Mouse (Mus musculus): ENCODE data around the gene Themis3.

Themis3 gene

DNA sequence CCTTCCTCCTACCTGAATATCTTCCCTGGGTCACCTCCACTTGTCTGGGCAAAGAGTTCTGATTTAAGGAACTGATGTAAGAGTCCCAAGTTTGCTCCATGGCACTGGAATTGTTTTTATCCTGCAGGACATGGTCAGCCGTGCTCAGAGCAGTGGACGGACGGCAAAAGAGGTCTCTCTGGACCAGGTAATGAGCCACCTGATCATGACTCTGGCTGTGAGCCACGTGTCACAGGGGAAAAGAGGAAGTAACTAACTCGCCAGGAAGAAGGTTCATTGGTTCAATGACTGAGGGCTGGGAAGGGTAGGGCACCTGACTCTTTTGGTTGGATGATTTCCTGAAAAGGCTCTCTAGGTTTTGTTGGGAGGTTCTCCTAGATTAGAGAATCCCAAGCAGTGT is at the start of gene Themis3:
Gene Themis3 (minus strand): TSS at position 187 of the 400 bp plus-strand sequence.
- DNase-seq (ENCODE audit: low spot score): no peak

DNA sequence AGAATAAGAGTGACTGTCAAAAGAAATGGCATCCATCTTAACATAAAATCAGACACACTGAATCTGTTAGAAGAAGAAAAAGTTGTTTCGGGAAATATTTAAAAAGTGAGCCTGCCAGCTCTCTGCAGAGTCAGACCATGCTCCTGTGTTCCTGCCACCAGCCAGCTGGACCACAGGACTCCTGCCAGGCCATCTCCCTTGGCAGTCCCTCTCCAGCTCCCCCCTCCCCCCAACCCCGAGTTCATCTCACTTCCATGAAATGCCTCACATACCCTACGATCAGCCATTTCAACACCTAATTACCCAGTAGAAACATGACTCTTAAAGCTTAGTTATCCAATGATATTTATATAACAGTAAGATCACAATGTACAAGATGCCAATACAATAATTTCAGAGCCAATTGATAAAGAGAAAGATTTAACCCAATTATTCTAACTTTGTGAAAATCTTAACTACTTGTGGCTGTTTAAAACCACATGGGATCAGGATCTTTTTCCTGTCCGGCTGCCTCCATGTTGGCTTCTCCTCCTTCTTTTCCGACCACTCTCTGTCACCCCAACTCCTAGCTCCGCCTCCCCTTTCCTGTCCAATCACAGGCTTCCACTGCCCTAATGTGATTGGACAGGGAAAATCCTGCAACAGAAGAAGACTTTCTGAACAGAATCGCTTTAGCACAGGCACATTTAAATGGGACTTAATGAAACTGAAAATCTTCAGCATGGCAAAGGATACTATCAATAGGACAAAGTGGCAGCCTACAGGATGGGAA is 43.7 kb upstream of the Themis3 start:
- no peak for DNase-seq (ENCODE audit: low spot score)

DNA sequence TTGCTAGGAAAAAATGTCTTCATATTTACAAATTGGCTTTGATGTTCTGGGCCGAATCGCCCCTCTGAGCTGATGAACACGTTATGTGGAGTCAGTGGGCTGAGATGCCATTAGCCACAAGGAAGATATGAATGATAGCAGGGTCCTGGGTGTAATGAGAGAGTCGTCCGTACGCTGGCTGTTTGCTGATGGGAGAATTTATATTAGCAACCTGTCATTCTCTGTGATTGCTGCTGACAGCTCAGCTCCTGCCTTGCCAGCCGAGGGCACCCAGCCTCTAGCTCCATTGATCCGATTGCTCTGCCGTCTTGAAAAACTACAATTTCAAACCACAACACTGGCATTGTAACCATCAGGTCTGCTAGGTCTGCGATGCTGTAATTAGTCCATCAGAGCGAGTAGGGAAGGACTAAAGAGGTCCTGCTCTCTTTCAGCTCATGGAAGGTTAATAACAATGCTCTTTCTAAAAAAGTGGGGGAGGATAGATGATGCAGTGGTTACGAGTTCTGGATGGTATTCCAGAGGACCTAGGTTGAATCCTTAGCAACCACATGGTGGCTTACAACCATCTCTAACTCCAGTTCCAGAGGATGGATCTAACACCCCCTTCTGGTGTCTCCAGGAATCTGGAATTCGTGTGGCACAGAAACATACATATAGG is 25.7 kb upstream of the Themis3 start:
- no peak for DNase-seq (ENCODE audit: low spot score)

DNA sequence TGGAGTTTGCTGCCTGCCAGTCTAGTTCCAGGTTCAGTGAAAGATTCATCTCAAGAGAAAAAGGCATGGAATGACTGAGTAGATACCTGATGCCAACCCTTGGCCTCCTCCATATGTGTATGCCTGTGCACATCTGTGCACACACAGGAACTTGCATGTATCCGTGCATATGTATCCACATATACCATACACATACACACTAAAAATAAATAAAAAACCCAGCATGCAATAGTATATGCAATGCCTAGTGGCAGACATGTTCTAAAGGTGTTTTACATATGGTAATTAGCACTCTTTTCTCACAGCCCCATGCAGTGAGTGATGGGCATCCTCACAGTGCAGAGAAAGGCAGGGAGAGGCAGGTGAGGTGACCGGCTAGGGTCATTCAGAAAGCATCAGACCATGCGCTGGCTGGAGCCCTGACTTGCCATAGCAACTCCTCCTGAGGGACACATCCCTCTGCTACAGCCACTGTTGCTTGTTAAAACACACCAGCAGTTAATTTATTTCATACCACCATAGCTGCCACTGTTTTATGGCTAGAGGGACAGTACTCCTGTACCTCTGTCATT is 24.9 kb upstream of the Themis3 start:
- DNase-seq (ENCODE audit: low spot score): no peak

DNA sequence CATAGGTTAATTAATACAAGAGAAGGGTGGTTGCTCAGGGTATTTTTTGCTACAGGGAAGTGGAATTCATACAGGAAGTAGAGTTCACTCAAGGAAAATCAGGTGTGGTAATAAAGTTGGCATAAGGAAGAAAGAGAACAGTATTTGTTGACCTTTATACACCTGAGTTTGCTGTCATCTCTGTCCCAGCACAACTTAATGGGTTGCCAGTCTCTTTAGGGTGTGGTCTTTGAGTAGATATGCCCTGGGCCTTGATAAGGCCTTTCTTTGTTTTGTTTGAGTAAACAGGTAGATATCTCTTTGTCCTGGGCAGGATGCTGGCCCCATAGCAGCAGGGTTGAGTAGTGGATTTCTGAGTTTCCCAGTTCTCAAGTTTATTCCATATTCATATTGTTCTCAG is 15.6 kb upstream of the Themis3 start:
- DNase-seq (ENCODE audit: low spot score): no peak

DNA sequence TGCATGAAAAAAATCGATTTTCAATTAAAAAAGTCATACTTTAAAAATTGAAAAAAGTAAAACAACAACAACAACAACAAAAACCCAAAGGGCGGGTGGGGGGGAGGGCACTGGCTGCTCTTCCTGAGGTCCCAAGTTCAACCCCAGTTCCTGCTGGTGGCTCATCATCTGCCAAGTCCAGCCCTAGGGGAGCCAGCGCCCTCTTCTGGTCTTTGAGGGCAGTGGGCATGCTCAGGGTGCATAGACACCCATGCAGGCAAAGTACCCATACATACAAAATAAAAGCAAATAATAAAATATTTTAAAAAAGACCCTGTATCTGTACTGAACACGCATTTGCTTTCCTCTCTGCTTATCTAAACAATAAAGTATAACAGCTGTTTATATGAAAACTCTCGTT is 10.5 kb upstream of the Themis3 start:
- DNase-seq (ENCODE audit: low spot score): no peak

DNA sequence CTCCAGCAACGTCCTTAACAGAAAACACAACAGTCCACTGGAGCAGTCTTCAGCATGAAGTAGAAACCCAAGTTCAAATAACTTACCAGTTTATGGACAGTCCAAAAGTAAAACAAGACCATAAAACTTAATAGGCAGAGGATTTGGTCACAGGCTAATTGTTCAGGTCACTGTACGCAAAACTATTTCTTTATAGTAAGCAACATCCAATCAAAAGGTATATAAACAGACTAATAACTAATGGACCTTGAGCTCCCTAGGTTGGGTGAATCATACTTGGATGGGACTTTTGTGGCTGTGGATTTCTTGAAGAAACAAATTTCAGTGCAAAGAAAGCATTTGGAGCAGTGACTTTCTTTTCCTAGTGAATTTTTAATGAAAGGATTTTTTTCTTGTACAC is 6.8 kb upstream of the Themis3 start:
- no peak for DNase-seq (ENCODE audit: low spot score)

DNA sequence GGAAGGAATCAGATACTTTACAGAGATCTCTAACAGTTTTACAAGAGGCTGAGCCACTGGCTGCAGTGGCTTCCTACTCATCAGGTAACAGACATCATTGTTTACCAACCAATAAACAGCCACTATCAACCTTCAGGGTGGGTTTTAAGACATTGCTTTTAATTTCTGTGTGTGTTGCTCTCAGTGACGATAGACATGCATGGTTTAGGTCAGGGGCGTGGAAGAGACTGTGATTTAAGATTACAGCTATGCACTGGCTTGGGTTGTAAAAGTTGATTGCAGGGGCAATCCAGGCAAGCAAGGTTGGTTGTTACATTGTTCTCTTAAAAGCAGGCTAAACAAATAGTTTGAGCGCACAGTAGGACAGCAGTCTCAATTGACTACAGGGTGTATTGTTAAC is 1.4 kb upstream of the Themis3 start:
- DNase-seq (ENCODE audit: low spot score): no peak

DNA sequence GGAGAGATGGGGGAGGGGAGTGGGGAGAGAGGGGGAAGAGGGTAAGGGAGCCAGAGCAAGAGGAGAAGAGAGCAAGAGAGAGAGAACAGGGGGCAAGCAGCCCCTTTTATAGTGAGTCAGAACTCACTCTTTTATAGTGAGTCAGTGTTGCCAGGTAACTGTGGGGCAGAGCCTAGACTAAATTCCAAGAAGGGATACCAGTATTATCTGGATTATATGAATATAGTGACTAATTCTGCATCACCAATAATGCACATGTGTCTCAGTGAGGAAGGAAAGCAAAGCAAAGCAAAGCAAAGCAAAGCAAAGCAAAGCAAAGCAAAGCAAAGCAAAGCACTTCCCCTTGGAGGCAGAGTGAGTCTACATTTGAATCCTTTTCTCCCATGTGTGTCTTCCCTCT is 835 bp upstream of the Themis3 start:
- DNase-seq (ENCODE audit: low spot score): no peak

DNA sequence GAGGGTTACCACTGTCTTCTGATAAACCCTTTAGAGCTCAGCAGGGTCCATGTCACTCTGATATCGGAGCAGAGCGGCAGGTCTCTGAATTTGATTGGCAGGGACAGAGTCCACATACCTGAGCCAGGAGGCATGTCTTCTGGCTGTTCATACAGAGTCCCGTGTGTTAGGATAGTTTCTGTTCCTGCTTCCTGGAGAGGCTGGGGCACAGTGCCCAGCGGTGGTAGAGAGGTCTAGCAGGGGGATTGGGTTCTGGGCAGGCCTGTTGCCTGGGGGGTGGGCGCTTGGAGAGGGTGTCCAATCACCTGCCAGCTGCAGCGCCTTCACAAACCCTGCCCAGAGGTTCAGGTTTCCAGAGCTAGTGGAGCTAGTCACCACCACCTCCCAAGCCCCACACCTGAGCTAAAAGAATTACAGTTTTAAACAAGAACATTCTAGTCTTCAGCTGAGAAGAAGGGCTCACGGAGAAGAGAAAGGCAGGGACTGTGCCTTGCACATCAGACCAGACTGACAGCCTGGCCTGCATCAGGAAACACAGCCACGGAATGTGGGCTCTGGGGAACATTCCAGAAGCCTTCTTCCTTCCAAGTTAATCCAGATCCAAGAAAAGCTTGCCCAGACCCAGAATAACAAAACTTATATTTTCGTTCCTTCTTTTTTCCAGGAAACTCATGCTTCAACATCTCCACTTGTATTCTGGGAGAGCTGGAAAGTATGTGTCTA is 3.9 kb downstream of the Themis3 start:
- no peak for DNase-seq (ENCODE audit: low spot score)

DNA sequence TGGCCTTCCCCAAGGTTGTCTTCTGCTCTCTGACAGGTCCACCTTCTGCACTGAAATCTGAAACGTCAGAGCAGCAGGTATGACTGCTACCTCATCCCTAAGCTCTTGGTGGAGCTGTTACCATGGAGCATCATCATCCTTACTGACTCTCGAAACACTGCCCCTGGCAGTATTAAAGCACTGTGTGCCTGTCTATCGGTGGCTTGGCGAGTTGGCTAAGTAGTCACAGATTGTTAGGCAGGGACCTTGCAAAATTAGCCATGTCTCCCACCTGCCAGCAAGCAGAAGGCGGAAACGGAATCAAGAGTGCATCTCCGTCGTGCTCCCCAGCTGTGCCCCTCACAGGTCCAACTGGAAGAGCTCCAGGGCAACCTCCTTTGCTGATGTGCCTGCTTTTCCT is 4.6 kb downstream of the Themis3 start:
- no peak for DNase-seq (ENCODE audit: low spot score)

DNA sequence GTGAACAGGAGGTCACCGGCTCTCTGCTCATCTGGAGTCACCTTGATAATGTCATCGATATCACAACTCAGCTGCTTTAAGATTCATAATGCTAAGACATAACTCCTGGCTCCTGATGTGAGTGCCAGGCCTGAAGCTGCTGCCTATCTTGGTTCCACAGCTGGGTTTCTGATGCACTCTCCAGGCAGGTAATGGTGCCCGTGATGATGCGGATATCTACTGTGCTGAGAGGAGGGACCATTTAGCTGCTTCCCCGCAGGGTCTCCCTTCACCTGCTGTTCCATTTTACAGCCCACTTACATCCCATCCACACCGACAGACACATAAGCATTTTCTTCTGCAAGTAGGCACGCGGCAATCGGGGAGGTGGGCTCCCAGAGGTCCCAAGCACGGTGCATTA is 7.7 kb downstream of the Themis3 start:
- DNase-seq (ENCODE audit: low spot score): no peak

DNA sequence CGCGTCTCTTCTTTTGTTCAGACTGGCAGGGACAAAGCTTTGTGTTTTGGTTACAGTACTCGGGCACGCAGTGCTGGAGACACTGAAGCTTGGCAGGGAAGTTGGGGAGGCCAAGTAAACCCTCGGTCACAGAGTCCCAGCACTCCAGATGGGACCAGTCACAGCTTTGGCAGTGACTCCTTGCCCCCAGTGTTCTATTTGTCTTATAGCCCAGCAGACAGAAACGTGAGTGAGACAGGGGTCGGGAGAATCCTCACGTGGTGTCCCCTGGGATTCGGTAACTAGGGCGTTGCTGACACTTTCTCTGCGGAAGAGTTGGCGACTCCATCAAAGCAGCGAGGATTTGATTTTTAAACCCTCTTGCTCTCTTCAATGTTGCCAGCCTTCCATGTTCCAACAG is 8.3 kb downstream of the Themis3 start:
- DNase-seq (ENCODE audit: low spot score): no peak

DNA sequence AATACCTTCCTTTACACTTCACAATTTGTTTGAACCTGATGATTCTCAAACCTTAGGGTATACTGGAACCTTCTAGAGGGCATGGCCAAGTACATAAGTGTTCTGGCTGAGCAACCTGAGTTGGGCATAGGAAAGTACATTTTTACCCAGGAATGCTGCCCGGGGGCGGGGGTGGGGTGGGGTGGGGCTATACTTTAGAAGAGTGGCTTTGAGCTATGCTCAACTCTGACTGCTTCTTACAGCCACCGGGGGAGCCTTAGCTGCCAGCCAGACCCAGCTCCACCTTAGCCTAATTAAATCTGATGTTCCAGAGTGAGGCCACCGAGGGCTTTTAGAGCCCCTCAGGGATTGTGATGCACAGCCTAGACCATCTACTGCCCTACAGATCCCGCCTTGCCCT is 13.4 kb downstream of the Themis3 start:
- DNase-seq (ENCODE audit: low spot score): no peak

DNA sequence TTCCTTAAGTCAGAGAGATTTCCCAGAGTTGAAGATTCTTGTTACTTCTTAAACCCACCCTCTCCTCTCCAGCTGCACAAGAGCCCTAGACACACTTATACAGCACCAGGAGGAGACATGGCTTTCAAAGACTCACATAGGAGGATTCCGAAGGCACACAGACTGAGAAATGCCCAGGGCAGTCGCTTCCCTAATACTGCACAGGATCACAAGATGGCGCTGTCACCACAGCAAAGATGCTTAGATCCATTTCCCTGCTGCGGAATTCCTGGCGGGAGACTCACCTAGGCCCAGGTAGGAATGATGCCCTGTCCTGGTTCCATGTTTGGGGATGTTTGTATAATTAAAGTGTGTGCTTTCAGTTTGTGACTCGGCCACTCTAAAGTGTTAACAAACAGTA is 16.4 kb downstream of the Themis3 start:
- DNase-seq (ENCODE audit: low spot score): no peak

DNA sequence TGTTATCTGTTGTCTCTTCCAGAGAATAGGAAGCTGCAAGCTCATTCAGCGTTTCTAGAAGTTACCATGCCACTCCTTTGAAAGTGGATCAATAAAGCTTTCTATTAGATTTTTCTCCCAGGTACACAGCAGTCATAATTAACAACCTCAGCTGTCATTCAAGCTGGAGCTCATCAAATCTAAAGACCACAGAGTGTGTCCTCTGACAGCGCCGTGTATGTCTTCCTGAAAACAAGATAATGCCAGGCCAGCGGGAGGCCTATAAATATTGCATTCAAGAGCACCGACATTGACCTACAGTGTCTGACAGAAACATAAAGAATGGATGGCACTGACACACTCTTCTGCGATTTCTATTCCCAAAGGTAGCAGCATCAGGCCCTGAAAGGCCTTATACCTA is 16.9 kb downstream of the Themis3 start:
- no peak for DNase-seq (ENCODE audit: low spot score)

DNA sequence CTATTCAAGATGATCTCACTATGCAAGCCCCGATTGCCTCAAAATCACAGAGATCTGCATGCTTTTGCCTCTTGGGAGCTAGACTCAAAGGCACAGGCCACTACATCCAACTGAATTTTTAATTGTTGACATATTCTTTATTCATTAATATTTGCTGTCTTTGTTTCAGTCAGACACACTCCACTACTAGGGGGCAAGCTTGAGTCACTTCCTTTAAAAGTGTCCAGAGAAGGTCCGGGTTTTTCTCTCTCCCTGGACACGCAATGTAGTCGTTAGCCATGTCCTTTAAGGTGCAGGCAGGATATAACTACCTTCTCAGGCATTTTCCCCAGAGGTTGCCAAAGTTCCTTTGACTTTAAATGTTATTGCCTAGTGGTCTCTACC is 21.8 kb downstream of the Themis3 start:
- no peak for DNase-seq (ENCODE audit: low spot score)

DNA sequence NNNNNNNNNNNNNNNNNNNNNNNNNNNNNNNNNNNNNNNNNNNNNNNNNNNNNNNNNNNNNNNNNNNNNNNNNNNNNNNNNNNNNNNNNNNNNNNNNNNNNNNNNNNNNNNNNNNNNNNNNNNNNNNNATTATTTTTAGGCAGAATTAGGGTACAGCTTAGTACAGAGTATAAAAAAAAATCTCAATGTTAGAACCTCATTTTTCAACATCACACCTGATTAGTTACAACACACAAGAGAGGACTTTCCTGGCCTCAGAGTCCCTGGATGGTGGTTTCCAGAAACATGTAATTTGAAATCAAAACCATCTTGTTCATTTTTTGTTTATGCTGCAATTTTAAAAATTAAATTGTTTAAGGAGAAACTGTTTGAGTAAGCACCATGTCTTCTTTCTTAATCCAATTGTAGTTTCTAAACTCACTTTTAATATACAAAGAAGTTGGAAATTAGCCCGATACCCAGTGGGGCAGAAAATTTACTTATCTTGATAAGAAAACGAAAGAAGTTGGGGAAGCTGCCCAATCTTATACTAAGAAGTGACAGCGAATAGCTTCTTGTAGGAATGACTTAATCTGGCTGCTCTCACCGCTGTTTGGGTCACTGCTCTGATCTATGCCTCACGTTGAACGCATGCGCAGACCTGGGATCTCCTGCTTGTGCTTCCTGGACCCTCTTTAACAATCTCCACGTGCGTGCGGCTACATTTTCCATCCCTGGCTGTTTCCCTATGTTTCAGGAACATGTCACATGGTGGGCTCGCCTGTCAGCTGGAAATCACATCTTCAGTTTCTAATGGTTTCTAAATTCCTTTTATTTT is 22.4 kb downstream of the Themis3 start:
- DNase-seq (ENCODE audit: low spot score): no peak

DNA sequence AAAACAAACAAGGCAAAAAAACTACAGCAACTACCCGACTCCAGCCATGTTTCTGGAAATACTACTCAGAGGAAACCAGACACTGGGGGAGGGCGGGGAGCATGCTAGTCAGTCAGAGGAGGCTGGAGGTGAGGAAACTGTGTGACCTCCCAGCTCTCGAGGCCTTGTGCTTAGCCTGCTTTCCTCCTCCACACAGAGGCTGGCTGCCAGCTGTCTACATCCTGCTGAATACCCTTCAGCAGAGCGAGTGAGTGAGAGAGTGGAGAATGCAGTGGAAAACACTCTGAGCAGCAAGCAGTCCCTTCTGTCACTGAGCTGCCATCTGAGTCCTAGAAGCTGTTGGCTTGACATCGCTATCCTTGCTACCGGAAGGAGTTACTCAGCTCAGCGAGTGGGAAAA is 30.2 kb downstream of the Themis3 start:
- DNase-seq (ENCODE audit: low spot score): no peak

DNA sequence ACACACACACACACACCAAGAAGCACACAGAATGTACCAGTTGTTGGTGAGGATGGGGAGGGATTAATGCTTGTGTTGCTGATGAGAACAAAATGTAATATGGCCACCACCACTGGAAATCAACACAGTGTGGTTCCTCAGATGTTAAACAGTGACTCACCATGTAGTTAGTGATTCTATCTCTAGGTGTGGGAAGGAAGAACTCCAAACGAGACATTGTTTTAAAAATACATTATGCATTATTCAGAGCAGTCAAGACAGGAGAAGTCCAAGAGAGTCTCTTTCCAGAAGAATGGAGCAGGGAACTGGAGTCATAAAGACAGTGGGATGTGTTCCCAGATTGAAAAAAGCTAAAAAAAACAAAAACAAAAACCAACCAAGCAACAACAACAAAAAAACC is 30.9 kb downstream of the Themis3 start:
- DNase-seq (ENCODE audit: low spot score): no peak

DNA sequence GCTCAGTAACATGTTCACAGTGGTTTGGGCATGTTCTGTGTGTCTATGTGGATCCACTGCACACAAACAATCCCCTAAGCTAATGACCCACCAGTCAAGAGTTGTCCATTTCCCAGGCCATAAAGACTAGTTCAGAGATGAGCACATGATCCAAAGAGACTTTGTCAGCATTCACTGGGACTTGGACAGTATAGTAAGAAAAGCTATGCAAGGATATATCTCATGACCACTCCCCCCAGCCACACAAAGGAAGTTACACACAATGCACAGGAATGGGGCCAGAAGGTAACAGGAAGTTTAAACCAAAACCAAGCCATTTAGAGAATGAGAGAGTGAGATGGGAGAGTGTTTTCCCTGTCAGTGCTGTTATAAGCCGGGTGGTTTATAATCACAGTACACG is 33.0 kb downstream of the Themis3 start:
- DNase-seq (ENCODE audit: low spot score): no peak

All from T-cell, adult 2 months (primary cell).